Mouse (Mus musculus): ENCODE data around the gene Naa80. TPM values are rescaled to one million over a fixed set of nuclear protein-coding genes. Genes with fewer than 3 reads are reported as not detected.
A peak's percentile ranks its signal among the peaks of the same experiment; 100 is the strongest.

Gene Naa80
- polyA plus RNA-seq, 1 experiment: 21.1 TPM

DNA sequence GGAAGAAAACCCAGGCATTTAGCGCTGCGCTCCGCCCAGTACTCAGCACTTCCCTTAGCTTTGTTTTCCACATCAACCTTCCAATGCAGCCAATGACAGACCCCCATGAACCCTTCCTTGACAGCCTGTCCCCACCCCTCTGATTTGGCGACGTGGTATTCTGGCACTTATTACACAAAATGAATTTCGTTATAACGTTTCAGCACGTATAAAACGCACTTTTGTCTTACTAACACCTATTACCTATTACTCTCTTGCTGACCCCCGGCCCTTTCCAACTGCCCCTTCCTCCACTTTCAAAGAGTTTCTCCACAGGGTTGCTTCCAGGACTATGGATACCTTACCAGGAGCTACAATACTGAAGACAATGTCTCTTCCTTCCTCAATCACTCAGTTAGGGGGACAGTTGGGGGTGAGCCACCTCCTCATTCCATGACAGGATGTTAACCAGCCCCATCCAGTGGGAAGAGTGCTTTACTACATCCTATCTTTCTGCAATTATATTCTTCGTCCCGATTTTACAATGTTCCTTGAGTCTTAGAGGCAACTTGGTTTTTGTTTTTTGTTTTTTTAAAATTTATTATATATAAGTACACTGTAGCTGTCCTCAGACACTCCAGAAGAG lies 34.4 kb downstream of the Naa80 start:
- Histone ChIP-seq H3K27ac (ENCODE audit: insufficient read depth, low read depth, low read length) (peak overlapping the region; percentile 38), H3K4me3 (ENCODE audit: insufficient read depth, low read length) (peak overlapping the region; percentile 6), H3K4me1 (ENCODE audit: control insufficient read depth, insufficient read depth, low read length) (peaks cover 25% of the 10 kb centered on the region)
- TF ChIP-seq CTCF (IDR thresholded peaks at IDR 0.05; ENCODE audit: low read depth, low read length) (no peak), POLR2A (IDR thresholded peaks at IDR 0.05; ENCODE audit: borderline replicate concordance, low read depth, low read length) (no peak)

GRCm38 (mm10) chr9:107615035-107615434 lies 36.3 kb downstream of the Naa80 start:
- TF ChIP-seq POLR2A (IDR thresholded peaks at IDR 0.05; ENCODE audit: borderline replicate concordance, low read depth, low read length): no peak
- no peak for TF ChIP-seq CTCF (IDR thresholded peaks at IDR 0.05; ENCODE audit: low read depth, low read length)
- Histone ChIP-seq H3K4me1 (ENCODE audit: control insufficient read depth, insufficient read depth, low read length) (peaks cover 30% of the 10 kb centered on the region), H3K4me3 (ENCODE audit: insufficient read depth, low read length) (no peak overlapping the region), H3K27ac (ENCODE audit: insufficient read depth, low read depth, low read length) (no peak overlapping the region)

DNA sequence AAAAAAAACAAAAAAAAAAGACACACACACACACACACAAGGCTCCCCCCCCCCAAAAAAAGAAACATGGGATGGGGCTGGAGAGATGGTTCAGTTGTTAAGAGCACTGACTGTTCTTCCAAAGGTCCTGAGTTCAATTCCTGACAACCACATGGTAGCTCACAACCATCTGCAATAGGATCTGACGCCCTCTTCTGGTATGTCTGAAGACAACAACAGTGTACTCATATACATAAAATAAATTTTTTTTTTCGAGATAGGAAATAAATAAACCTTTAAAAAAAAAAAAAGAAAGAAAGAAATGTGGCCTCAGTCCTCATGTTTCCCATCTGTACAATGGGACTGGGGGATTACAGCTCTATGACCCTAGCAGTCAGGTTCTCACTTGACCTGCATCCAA lies 38.8 kb downstream of the Naa80 start:
- Histone ChIP-seq H3K4me3 (ENCODE audit: insufficient read depth, low read length) (no peak overlapping the region), H3K27ac (ENCODE audit: insufficient read depth, low read depth, low read length) (no peak overlapping the region), H3K4me1 (ENCODE audit: control insufficient read depth, insufficient read depth, low read length) (peaks cover 9% of the 10 kb centered on the region)
- TF ChIP-seq POLR2A (IDR thresholded peaks at IDR 0.05; ENCODE audit: borderline replicate concordance, low read depth, low read length): no peak
- TF ChIP-seq CTCF (IDR thresholded peaks at IDR 0.05; ENCODE audit: low read depth, low read length): no peak

DNA sequence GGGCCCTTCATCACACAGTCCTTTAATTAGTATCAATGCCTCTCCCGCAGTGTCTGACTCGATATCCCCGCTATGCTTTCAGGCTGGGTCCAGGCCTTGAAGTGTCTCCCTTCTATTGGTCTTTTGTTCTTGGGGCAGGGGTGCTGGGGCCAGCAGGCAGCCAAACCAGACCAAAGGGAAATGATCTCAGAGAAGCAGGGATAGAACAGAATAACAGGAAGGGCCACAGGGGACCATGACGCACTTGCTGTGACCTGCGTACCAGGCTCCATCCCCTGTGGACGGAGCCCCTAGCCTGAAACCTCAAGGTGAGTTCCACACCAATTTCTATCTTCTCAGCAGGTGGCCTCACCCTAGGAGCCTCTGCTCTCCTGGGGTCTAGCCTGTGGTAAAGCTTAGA lies 39.4 kb downstream of the Naa80 start:
- no peak overlapping the region for H3K27ac ChIP-seq (ENCODE audit: insufficient read depth, low read depth, low read length)
- TF ChIP-seq CTCF (IDR thresholded peaks at IDR 0.05; ENCODE audit: low read depth, low read length): no peak
- TF ChIP-seq POLR2A (IDR thresholded peaks at IDR 0.05; ENCODE audit: borderline replicate concordance, low read depth, low read length): no peak

GRCm38 (mm10) chr9:107618778-107619545 lies 40.3 kb downstream of the Naa80 start:
- Histone ChIP-seq H3K4me3 (ENCODE audit: insufficient read depth, low read length) (no peak overlapping the region), H3K4me1 (ENCODE audit: control insufficient read depth, insufficient read depth, low read length) (peaks cover 12% of the 10 kb centered on the region), H3K27ac (ENCODE audit: insufficient read depth, low read depth, low read length) (no peak overlapping the region)
- TF ChIP-seq POLR2A (IDR thresholded peaks at IDR 0.05; ENCODE audit: borderline replicate concordance, low read depth, low read length) (no peak), CTCF (IDR thresholded peaks at IDR 0.05; ENCODE audit: low read depth, low read length) (no peak)

More for the DNA sequence above, 39.4 kb downstream of the Naa80 start:
- Histone ChIP-seq H3K4me1 (ENCODE audit: control insufficient read depth, insufficient read depth, low read length) (peaks cover 6% of the 10 kb centered on the region), H3K4me3 (ENCODE audit: insufficient read depth, low read length) (no peak overlapping the region)

GRCm38 (mm10) chr9:107619546-107619879 lies 40.8 kb downstream of the Naa80 start:
- no peak overlapping the region for H3K4me3 ChIP-seq (ENCODE audit: insufficient read depth, low read length)
- no peak overlapping the region for H3K27ac ChIP-seq (ENCODE audit: insufficient read depth, low read depth, low read length)
- peaks cover 16% of the 10 kb centered on the region for H3K4me1 ChIP-seq (ENCODE audit: control insufficient read depth, insufficient read depth, low read length)
- no peak for TF ChIP-seq POLR2A (IDR thresholded peaks at IDR 0.05; ENCODE audit: borderline replicate concordance, low read depth, low read length)
- TF ChIP-seq CTCF (IDR thresholded peaks at IDR 0.05; ENCODE audit: low read depth, low read length): no peak

DNA sequence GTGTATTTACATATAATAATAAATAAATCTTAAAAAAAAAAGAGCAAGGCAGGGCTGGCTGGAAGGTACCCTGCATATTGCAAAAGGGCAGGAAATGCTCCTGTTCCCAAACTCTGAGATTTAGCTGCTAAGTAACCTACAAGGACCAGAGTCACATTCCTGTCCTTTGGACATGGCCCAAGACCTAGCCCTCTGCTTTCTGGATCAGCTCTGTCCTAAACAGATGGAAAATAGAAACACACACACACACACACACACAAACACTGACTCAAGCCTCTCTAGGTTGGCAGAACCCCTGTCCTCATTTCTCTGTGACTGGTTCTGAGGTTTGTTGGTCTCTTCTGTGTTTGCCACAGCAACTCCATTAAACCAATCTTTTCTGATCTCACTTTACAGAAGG lies 42.3 kb downstream of the Naa80 start:
- TF ChIP-seq CTCF (IDR thresholded peaks at IDR 0.05; ENCODE audit: low read depth, low read length) (no peak), POLR2A (IDR thresholded peaks at IDR 0.05; ENCODE audit: borderline replicate concordance, low read depth, low read length) (no peak)
- no peak overlapping the region for H3K27ac ChIP-seq (ENCODE audit: insufficient read depth, low read depth, low read length)
- H3K4me3 ChIP-seq (ENCODE audit: insufficient read depth, low read length): no peak overlapping the region
- H3K4me1 ChIP-seq (ENCODE audit: control insufficient read depth, insufficient read depth, low read length): peaks cover 27% of the 10 kb centered on the region

GRCm38 (mm10) chr9:107624539-107624938 lies 45.9 kb downstream of the Naa80 start:
- H3K4me1 ChIP-seq (ENCODE audit: control insufficient read depth, insufficient read depth, low read length): peaks cover 50% of the 10 kb centered on the region
- H3K4me3 ChIP-seq (ENCODE audit: insufficient read depth, low read length): peak overlapping the region; percentile 34
- peak overlapping the region; percentile 63 for H3K27ac ChIP-seq (ENCODE audit: insufficient read depth, low read depth, low read length)
- TF ChIP-seq POLR2A (IDR thresholded peaks at IDR 0.05; ENCODE audit: borderline replicate concordance, low read depth, low read length) (no peak), CTCF (IDR thresholded peaks at IDR 0.05; ENCODE audit: low read depth, low read length) (no peak)

DNA sequence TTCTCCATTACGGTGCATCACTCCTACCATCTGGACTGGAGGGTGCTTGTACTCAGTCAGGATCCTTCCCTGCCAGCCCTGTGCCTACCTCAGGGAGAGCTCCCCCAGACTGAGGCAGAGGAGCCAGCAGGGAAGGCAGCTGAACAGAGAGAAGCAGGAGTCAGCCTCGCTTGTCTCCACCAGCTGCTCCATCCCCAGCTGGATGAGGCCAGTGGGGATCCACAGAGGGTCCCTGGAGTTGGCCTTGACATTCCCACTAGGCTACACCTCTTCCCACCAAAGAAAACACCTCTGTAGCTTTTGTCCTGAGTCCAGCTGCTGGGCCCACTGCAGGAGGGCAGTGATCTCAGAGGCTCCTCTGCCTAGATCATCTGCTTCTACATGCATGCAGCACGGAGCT lies 46.3 kb downstream of the Naa80 start:
- Histone ChIP-seq H3K4me3 (ENCODE audit: insufficient read depth, low read length) (peak overlapping the region; percentile 34), H3K4me1 (ENCODE audit: control insufficient read depth, insufficient read depth, low read length) (peaks cover 54% of the 10 kb centered on the region), H3K27ac (ENCODE audit: insufficient read depth, low read depth, low read length) (peak overlapping the region; percentile 50)
- TF ChIP-seq POLR2A (IDR thresholded peaks at IDR 0.05; ENCODE audit: borderline replicate concordance, low read depth, low read length) (no peak), CTCF (IDR thresholded peaks at IDR 0.05; ENCODE audit: low read depth, low read length) (no peak)

Data from bone marrow macrophage, adult 2 months (primary cell).